Mouse (Mus musculus) bone marrow macrophage, adult 2 months (primary cell): ENCODE results near the gene Fkbp10. TPM values are rescaled to one million over a fixed set of nuclear protein-coding genes. Genes with fewer than 3 reads are reported as not detected.
A peak's percentile ranks its signal among the peaks of the same experiment; 100 is the strongest.

ENCODE experiments used
- H3K27ac ChIP-seq: 2 replicates; pipeline ENCODE4 v1.5.1; 2012; ENCODE audit warnings: low read depth, low read length; ENCODE audit not compliant: insufficient read depth
- H3K4me1 ChIP-seq: 2 replicates; pipeline ENCODE4 v1.6.1; 2012; ENCODE audit warnings: low read length; ENCODE audit not compliant: control insufficient read depth, insufficient read depth
- H3K4me3 ChIP-seq: 2 replicates; pipeline ENCODE4 v1.5.1; 2012; ENCODE audit warnings: mild to moderate bottlenecking, low read length, moderate library complexity; ENCODE audit not compliant: insufficient read depth
- CTCF ChIP-seq: IDR thresholded peaks from 2 replicates; pipeline ENCODE4 v1.5.1; 2012; ENCODE audit warnings: low read depth, mild to moderate bottlenecking, low read length, moderate library complexity
- POLR2A ChIP-seq: IDR thresholded peaks from 2 replicates; pipeline ENCODE4 v1.6.1; 2012; ENCODE audit warnings: mild to moderate bottlenecking, low read depth, low read length, borderline replicate concordance
- polyA plus RNA-seq: library from polyadenylated mRNA; stranded (reverse); fragments of >200 nt; gene quantifications from 2 replicates; pipeline ENCODE4 v1.2.4, GENCODE M21; 2012; ENCODE audit not compliant: missing spikeins, insufficient read depth, insufficient read length

The Fkbp10 gene
- polyA plus RNA-seq, 1 experiment = 1.6 TPM

DNA sequence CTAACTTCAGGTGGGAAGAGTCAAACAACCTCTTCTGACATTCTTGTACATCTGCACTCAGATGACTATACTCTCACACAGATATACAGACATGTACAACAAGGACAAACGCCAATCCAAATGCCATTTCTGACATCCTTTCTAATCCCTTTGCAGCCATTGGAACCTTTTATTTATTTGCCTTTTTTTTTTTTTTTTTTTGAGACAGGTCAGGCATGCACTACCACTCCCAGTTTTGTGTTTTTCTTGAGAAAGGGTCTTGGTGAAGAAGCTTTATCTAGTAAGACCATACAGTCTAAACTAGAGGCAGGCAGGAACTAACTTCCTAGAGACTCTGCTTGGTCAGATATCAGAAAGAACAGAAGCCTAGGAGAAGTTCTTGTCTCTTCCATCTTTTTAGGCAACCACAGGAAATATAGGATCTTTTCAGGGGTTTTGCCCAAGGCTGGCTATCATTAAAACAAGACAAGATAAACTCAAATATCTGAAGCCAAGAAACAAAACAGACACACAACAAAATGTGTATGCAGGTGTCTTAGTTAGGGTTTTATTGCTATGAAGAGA is 49.8 kb downstream of the Fkbp10 start:
- H3K4me3 ChIP-seq = no peak overlapping the region
- TF ChIP-seq CTCF = no peak
- no peak for TF ChIP-seq POLR2A
- no peaks in the 10 kb centered on the region for H3K4me1 ChIP-seq
- H3K27ac ChIP-seq = no peak overlapping the region

- no peak overlapping the region for H3K27ac ChIP-seq
- H3K4me3 ChIP-seq = no peak overlapping the region
- TF ChIP-seq CTCF (no peak), POLR2A (no peak)
- H3K4me1 ChIP-seq = peaks cover 1% of the 10 kb centered on the region
Measured at GRCm38 (mm10) chr11:100465833-100466232, 50.3 kb downstream of the Fkbp10 start.

GRCm38 (mm10) chr11:100471352-100472196 is 56.1 kb downstream of the Fkbp10 start:
- no peak overlapping the region for H3K27ac ChIP-seq

GRCm38 (mm10) chr11:100472197-100472934 is 56.9 kb downstream of the Fkbp10 start, which contains the start of gene Klhl11:
Gene Klhl11 (minus strand): TSS chr11:100472741.
- peaks cover 3% of the 10 kb centered on the region for H3K4me1 ChIP-seq
- TF ChIP-seq CTCF (peak; percentile 51), POLR2A (peak; percentile 73; the same call in 1 of the 2 replicates)
- H3K27ac ChIP-seq = 0 out of 2 replicates have a peak within 1 kb of the TSS, but pooled peaks have one; percentile 12
- H3K4me3 ChIP-seq = peak within 1 kb of the TSS; percentile 99

More at GRCm38 (mm10) chr11:100471352-100472196, 56.1 kb downstream of the Fkbp10 start:
- no peak for TF ChIP-seq CTCF
- TF ChIP-seq POLR2A = no peak
- peak overlapping the region; percentile 99 for H3K4me3 ChIP-seq
- peaks cover 3% of the 10 kb centered on the region for H3K4me1 ChIP-seq

GRCm38 (mm10) chr11:100472935-100473295 is 57.4 kb downstream of the Fkbp10 start:
- H3K27ac ChIP-seq = no peak overlapping the region
- H3K4me1 ChIP-seq = peaks cover 6% of the 10 kb centered on the region
- H3K4me3 ChIP-seq = peak overlapping the region; percentile 17; the same call in 1 of the 2 replicates
- no peak for TF ChIP-seq CTCF
- TF ChIP-seq POLR2A = no peak

Other genes starting within 250 kb of the Fkbp10 start
- gene Krt9, start 222.5 kb upstream of the Fkbp10 start, polyA plus RNA-seq = not detected in 2 replicates
- gene Krt14, start 208.1 kb upstream of the Fkbp10 start, polyA plus RNA-seq = not detected in 2 replicates
- not detected in 2 replicates for gene Krt16, start 166.8 kb upstream of the Fkbp10 start, polyA plus RNA-seq
- not detected in 2 replicates for gene Krt17, start 154.7 kb upstream of the Fkbp10 start, polyA plus RNA-seq
- gene Krt42, start 145.8 kb upstream of the Fkbp10 start, polyA plus RNA-seq = not detected in 2 replicates
- 922 and 1,042 TPM in 2 replicates for gene Eif1, start 95.8 kb upstream of the Fkbp10 start, polyA plus RNA-seq
- not detected in 2 replicates for gene Gast, start 81.3 kb upstream of the Fkbp10 start, polyA plus RNA-seq
- 0.68 and 1.2 TPM in 2 replicates for gene Hap1, start 59.6 kb upstream of the Fkbp10 start, polyA plus RNA-seq
- 7.3 and 15.0 TPM in 2 replicates for gene Jup, start 17.9 kb upstream of the Fkbp10 start, polyA plus RNA-seq
- 0.67 TPM in 1 of 2 replicates, not detected in the other for gene P3h4, start 861 bp upstream of the Fkbp10 start, polyA plus RNA-seq
- gene Nt5c3b, start 26.1 kb downstream of the Fkbp10 start, polyA plus RNA-seq = 13.0 and 17.6 TPM in 2 replicates
- gene Klhl10, start 26.2 kb downstream of the Fkbp10 start, polyA plus RNA-seq = not detected in 2 replicates
- gene Klhl11, start 57.0 kb downstream of the Fkbp10 start, polyA plus RNA-seq = 4.7 and 6.1 TPM in 2 replicates
- gene Acly, start 112.3 kb downstream of the Fkbp10 start, polyA plus RNA-seq = 51.4 and 62.3 TPM in 2 replicates
- 0.19 and 0.34 TPM in 2 replicates for gene Ttc25, start 129.9 kb downstream of the Fkbp10 start, polyA plus RNA-seq
- 40.3 and 41.2 TPM in 2 replicates for gene Cnp, start 159.2 kb downstream of the Fkbp10 start, polyA plus RNA-seq
- 46.6 and 52.5 TPM in 2 replicates for gene Nkiras2, start 203.5 kb downstream of the Fkbp10 start, polyA plus RNA-seq
- gene Dnajc7, start 204.5 kb downstream of the Fkbp10 start, polyA plus RNA-seq = 324 and 349 TPM in 2 replicates